Mouse (Mus musculus): Measurements from ENCODE around the gene Ccdc148.

Gene Ccdc148

GRCm38 (mm10) chr2:59048775-59049451, 111.6 kb downstream of the Ccdc148 start:
- no peak for DNase-seq

GRCm38 (mm10) chr2:59043313-59044032, 117.0 kb downstream of the Ccdc148 start:
- DNase-seq = peak; percentile 1

GRCm38 (mm10) chr2:59042616-59043015, 117.9 kb downstream of the Ccdc148 start:
- no peak for DNase-seq

GRCm38 (mm10) chr2:59036433-59036832, 124.0 kb downstream of the Ccdc148 start:
- no peak for DNase-seq

GRCm38 (mm10) chr2:59035206-59035605, 125.3 kb downstream of the Ccdc148 start:
- DNase-seq = no peak

GRCm38 (mm10) chr2:59034281-59034680, 126.2 kb downstream of the Ccdc148 start:
- DNase-seq = no peak

- no peak for DNase-seq
These were observed 135.9 kb downstream of the Ccdc148 start for GRCm38 (mm10) chr2:59024558-59024957.

GRCm38 (mm10) chr2:59007356-59007755, 153.1 kb downstream of the Ccdc148 start:
- no peak for DNase-seq

GRCm38 (mm10) chr2:59006567-59007340, 153.7 kb downstream of the Ccdc148 start:
- no peak for DNase-seq

GRCm38 (mm10) chr2:58997151-58997550, 163.3 kb downstream of the Ccdc148 start:
- DNase-seq = no peak

- DNase-seq = peak; percentile 40
These were observed 167.9 kb downstream of the Ccdc148 start for GRCm38 (mm10) chr2:58992431-58993191.

GRCm38 (mm10) chr2:58978095-58978494, 182.4 kb downstream of the Ccdc148 start:
- no peak for DNase-seq

- DNase-seq = no peak
These were observed 188.8 kb downstream of the Ccdc148 start for GRCm38 (mm10) chr2:58971507-58972275.

- DNase-seq = no peak
These were observed 203.6 kb downstream of the Ccdc148 start for GRCm38 (mm10) chr2:58956770-58957300.

- DNase-seq = no peak
These were observed 204.1 kb downstream of the Ccdc148 start for GRCm38 (mm10) chr2:58956351-58956750.

- DNase-seq = no peak
These were observed 208.4 kb downstream of the Ccdc148 start for GRCm38 (mm10) chr2:58952101-58952500.

- DNase-seq = no peak
These were observed 211.7 kb downstream of the Ccdc148 start for GRCm38 (mm10) chr2:58948796-58949195.

- DNase-seq = no peak
These were observed 219.1 kb downstream of the Ccdc148 start for GRCm38 (mm10) chr2:58941361-58941760.

GRCm38 (mm10) chr2:58925551-58925950, 234.9 kb downstream of the Ccdc148 start:
- no peak for DNase-seq

GRCm38 (mm10) chr2:58918351-58918750, 242.1 kb downstream of the Ccdc148 start:
- no peak for DNase-seq

GRCm38 (mm10) chr2:58912339-58912738, 248.1 kb downstream of the Ccdc148 start:
- DNase-seq = peak; percentile 8

All from lung, postnatal 36 days (tissue).